Mouse (Mus musculus) kidney, postnatal 0 days (tissue): ENCODE results near the gene Aff4. TPM values are rescaled to one million over a fixed set of nuclear protein-coding genes. Genes with fewer than 3 reads are reported as not detected.

Experiments used
- ATAC-seq: fragments of 200-750 bp; cut with Nextera tagmentation; replicated peaks from 2 replicates; pipeline ENCODE4 v1.8.0; 2017; ENCODE audit warnings: low read depth, moderate number of reproducible peaks, moderate TSS enrichment, moderate library complexity; ENCODE audit not compliant: low FRiP score
- DNase-seq: peaks from one replicate; pipeline ENCODE4 v3.0.0-alpha.2; 2016; ENCODE audit warnings: low spot score
- H3K27ac ChIP-seq: fragments of 300-500 bp; sonication (generic); 2 replicates; pipeline ENCODE4 v1.5.1; 2014; ENCODE audit warnings: mild to moderate bottlenecking
- H3K27me3 ChIP-seq: fragments of 300-500 bp; sonication (generic); 2 replicates; pipeline ENCODE4 v1.6.1; 2014; ENCODE audit warnings: low read length, mixed read lengths; ENCODE audit not compliant: insufficient read depth
- H3K36me3 ChIP-seq: fragments of 300-500 bp; sonication (generic); 2 replicates; pipeline ENCODE4 v1.6.1; 2014; ENCODE audit warnings: low read length, mixed read lengths; ENCODE audit not compliant: insufficient read depth
- H3K4me1 ChIP-seq: fragments of 300-500 bp; sonication (generic); replicated peaks from 2 replicates; pipeline ENCODE4 v1.6.1; 2014; ENCODE audit warnings: antibody characterized with exemption, low read length, mixed read lengths; ENCODE audit not compliant: insufficient read depth
- H3K4me2 ChIP-seq: fragments of 300-500 bp; sonication (generic); 2 replicates; pipeline ENCODE4 v1.6.1; 2014; ENCODE audit warnings: mild to moderate bottlenecking, low read length, moderate library complexity, mixed read lengths
- H3K4me3 ChIP-seq: fragments of 300-500 bp; sonication (generic); replicated peaks from 2 replicates; pipeline ENCODE4 v1.5.1; 2014; ENCODE audit warnings: low read depth, low read length
- H3K9ac ChIP-seq: fragments of 300-500 bp; sonication (generic); 2 replicates; pipeline ENCODE4 v1.6.1; 2014; ENCODE audit warnings: low read depth, low read length
- H3K9me3 ChIP-seq: fragments of 300-500 bp; sonication (generic); replicated peaks from 2 replicates; pipeline ENCODE4 v1.6.1; 2016; ENCODE audit warnings: low read length, inconsistent platforms, mixed read lengths
- CTCF ChIP-seq: IDR thresholded peaks from 2 replicates; pipeline ENCODE4 v1.5.1; 2016; ENCODE audit warnings: antibody characterized with exemption, low read depth, mild to moderate bottlenecking, moderate library complexity
- WGBS: fragments of 180-500 bp; shearing (Covaris S2); extraction: QIAGEN DNeasy Blood & Tissue Kit; methylation state at CpG from one replicate; pipeline ENCODE4 v1.1.7; 2014; 5-methylcytosine and 5-hydroxymethylcytosine counted together
- polyA plus RNA-seq: library from polyadenylated mRNA; unstranded; fragments of >200 nt; fragmentation: Nextera tagmentation; extraction: Ambion mirVana; gene quantifications from 2 replicates; pipeline ENCODE4 v1.2.1, GENCODE M21; 2015

The Aff4 gene
- polyA plus RNA-seq, 1 experiment from 2014 or later: 33.9 TPM

DNA sequence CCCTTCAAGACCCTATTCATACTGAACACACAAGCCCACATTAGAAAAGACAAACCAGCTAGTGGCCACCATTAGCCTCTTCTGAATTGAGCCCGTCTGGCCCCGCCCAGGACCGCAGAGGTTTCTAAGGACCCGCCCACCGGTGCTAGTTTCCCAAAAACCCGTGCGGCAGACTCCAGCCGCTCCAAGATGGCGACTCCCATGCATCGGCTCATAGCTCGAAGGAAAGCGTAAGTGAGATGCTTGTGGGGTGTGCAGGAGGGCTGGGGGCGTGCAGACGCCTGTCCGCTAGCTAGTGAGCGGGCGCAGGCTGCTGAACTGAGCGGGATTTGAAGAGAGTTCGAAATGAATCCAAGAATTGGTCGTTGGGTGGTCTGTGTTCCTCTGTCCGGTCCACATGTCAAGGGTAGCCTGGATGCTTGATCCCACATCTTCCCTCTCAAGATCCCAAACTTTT, 26.1 kb upstream of the Aff4 start, which contains the start of gene Zcchc10:
Gene Zcchc10, plus strand, starts transcription at position 168 of the 457 bp plus-strand sequence.
- Histone ChIP-seq H3K27me3 (no peaks in the 10 kb centered on the region), H3K4me3 (peak within 1 kb of the TSS; percentile 82), H3K4me2 (peak within 1 kb of the TSS; percentile 81), H3K9me3 (no peaks in the 10 kb centered on the region), H3K9ac (peak within 1 kb of the TSS; percentile 77), H3K36me3 (peaks cover 16% of the 10 kb centered on the region), H3K27ac (peak within 1 kb of the TSS; percentile 68; the same call in 1 of the 2 replicates), H3K4me1 (peaks cover 4% of the 10 kb centered on the region; the same call in 1 of the 2 replicates)
- WGBS: 1% methylated on average over 21 of the region's 21 CpGs
- DNase-seq (peak; percentile 95), ATAC-seq (peak; percentile 93)
- TF ChIP-seq CTCF: no peak

DNA sequence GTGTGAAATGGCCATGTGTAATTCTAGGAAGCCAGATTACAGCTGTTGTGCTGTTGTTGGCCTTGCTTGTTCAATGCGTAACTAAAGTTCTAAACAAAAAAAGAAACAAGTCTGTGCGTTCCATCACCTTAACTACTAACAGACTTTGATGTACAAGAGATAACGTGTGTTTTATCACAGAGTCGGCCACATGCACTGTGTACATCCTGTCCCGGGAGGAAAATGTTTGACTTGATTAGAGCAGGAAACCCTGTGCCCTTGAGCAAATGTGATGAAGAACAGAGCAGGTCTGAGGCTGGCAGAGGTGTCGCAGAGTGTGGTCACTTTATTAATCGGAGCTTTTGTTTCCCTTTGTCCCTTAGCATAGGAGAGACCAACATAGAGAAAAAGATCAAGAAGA, 20.3 kb upstream of the Aff4 start:
- Histone ChIP-seq H3K4me1 (0 out of 2 replicates have a peak, but pooled peaks cover under 1% of the 10 kb centered on the region), H3K4me2 (no peak overlapping the region), H3K36me3 (peaks cover 29% of the 10 kb centered on the region), H3K27ac (no peak overlapping the region), H3K9ac (no peak overlapping the region), H3K4me3 (no peak overlapping the region), H3K27me3 (no peaks in the 10 kb centered on the region), H3K9me3 (no peaks in the 10 kb centered on the region)
- WGBS: 85% methylated on average over 7 of the region's 7 CpGs
- DNase-seq (no peak), ATAC-seq (no peak)
- TF ChIP-seq CTCF: no peak

DNA sequence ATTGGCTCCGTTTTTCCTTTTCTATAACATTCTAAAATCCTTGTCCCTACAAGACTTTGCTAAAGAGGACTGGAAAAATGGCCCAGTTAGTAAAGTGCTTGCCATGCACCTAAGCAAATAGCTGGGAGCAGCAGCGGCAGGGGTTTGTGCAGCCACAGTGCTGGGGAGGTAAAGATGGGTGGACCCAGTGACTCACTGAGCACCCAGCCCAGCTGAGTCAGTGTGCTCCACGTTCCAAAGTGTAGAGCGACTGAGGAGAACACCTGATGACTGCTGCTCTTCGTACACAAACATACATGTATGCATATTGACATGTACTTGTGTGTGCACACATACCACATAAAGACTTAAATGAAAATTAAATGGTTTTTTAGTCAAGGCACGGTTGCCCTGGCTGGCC, 19.5 kb upstream of the Aff4 start:
- no peak for ATAC-seq
- peaks cover 29% of the 10 kb centered on the region for H3K36me3 ChIP-seq
- no peak overlapping the region for H3K4me3 ChIP-seq
- DNase-seq: no peak
- 96% methylated on average over 6 of the region's 6 CpGs for WGBS
- no peak overlapping the region for H3K9ac ChIP-seq
- no peak for TF ChIP-seq CTCF
- H3K9me3 ChIP-seq: no peaks in the 10 kb centered on the region
- no peak overlapping the region for H3K4me2 ChIP-seq
- no peaks in the 10 kb centered on the region for H3K4me1 ChIP-seq
- no peak overlapping the region for H3K27ac ChIP-seq
- no peaks in the 10 kb centered on the region for H3K27me3 ChIP-seq

DNA sequence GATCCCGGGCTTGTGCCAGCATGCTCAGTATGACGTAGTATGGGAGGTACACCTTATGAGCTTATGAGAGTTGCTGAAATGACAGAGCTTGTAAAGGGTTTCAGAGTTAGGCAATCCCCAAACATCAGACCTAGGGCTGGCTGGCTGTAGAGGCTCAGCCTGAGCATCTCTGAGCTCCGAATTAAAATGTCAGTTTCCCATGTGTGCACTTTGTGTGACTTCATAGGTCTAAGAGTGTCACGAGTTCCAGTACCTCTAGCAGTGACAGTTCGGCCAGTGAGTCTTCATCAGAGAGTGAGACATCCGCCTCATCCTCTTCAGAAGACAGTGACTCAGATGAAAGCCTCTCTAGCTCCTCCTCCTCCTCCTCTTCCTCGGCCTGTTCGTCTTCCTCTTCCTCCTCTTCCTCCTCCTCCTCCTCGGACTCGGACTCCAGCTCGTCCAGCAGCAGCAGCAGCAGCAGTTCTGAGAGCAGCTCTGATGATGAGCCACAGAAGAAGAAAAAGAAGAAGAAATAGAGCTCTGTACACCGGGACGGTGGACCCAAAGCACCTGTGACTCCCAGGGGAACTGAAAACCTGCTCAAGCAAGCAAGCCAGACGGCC, 18.5 kb upstream of the Aff4 start:
- peaks cover 29% of the 10 kb centered on the region for H3K36me3 ChIP-seq
- no peak for TF ChIP-seq CTCF
- no peak overlapping the region for H3K27ac ChIP-seq
- no peak for DNase-seq
- H3K4me1 ChIP-seq: no peaks in the 10 kb centered on the region
- ATAC-seq: no peak
- no peaks in the 10 kb centered on the region for H3K9me3 ChIP-seq
- H3K27me3 ChIP-seq: no peaks in the 10 kb centered on the region
- no peak overlapping the region for H3K4me2 ChIP-seq
- H3K9ac ChIP-seq: no peak overlapping the region
- 87% methylated on average over 14 of the region's 14 CpGs for WGBS
- no peak overlapping the region for H3K4me3 ChIP-seq

DNA sequence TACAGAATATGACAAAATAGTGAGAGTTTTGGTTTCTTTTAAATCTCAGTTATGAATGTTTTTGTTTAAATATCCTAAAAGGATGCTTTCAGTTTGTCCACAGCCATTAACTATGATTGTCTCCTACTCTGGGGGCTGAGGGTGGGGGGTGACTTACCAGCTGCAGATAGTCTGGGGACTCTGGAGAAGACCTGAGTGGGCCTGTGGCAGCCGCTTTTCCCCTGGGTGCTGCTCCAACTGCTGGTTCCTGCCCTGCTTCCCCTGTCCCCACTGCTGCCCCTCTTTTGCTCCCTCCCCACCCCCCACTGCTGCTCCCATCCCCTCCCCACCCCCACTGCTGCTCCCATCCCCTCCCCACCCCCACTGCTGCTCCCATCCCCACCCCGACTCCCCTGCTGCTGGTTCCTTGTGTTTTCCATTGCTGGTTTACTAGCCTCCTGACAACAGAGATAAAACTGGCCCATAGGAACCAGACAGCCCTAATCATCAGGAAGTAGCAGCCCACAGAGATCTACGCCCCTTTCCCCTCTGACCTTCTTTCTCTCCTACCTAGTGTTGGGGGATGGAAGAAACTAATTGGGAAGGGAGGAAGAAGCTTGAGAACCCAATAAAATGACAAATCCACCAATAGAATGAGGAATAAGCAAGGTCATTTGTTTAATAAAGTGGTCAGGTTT, 15.0 kb upstream of the Aff4 start:
- Histone ChIP-seq H3K4me3 (no peak overlapping the region), H3K9me3 (no peaks in the 10 kb centered on the region), H3K4me1 (no peaks in the 10 kb centered on the region), H3K27me3 (no peaks in the 10 kb centered on the region), H3K36me3 (peaks cover 8% of the 10 kb centered on the region), H3K27ac (no peak overlapping the region), H3K4me2 (no peak overlapping the region), H3K9ac (no peak overlapping the region)
- DNase-seq (no peak), ATAC-seq (no peak)
- no peak for TF ChIP-seq CTCF
- whole genome bisulfite sequencing: 52% methylated on average over 2 of the region's 3 CpGs

DNA sequence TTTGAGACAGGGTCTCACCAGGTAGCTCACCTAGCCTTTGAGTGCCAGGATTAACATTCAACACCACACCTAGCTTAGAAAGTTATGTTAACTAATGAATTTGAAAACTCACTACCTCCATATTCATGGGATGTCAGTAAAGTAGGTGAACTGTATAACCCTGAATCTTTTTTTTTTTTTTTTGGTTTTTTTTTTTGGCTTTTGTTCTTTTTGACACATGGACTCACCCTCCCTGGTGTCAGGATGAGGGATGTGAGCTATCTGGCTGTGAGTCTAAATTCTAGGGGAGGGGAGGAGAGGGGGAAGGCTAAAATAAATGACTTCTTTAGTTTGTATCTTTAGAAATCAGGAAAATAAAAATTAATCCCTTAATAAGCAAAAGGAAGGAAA, 14.5 kb upstream of the Aff4 start:
- Histone ChIP-seq H3K4me1 (no peaks in the 10 kb centered on the region), H3K27ac (no peak overlapping the region), H3K9ac (no peak overlapping the region), H3K36me3 (peaks cover 8% of the 10 kb centered on the region), H3K27me3 (no peaks in the 10 kb centered on the region), H3K4me2 (no peak overlapping the region), H3K4me3 (no peak overlapping the region), H3K9me3 (no peaks in the 10 kb centered on the region)
- ATAC-seq (no peak), DNase-seq (no peak)
- TF ChIP-seq CTCF: no peak
